Mouse (Mus musculus) midbrain, embryonic 10.5 days (tissue): ENCODE data around the gene Iqcj. TPM values are rescaled to one million over a fixed set of nuclear protein-coding genes. Genes with fewer than 3 reads are reported as not detected.

Experiments used
- DNase-seq: peaks from one replicate; pipeline ENCODE4 v3.0.0-alpha.2; 2017; ENCODE audit warnings: low spot score
- H3K27ac ChIP-seq: fragments of 300-500 bp; sonication (generic); replicated peaks from 2 replicates; pipeline ENCODE4 v1.5.1; 2016; ENCODE audit warnings: mild to moderate bottlenecking
- H3K27me3 ChIP-seq: fragments of 300-500 bp; sonication (generic); 2 replicates; pipeline ENCODE4 v1.6.1; 2016; ENCODE audit warnings: low read depth, mild to moderate bottlenecking; ENCODE audit not compliant: poor library complexity, severe bottlenecking
- H3K36me3 ChIP-seq: fragments of 300-500 bp; sonication (generic); 2 replicates; pipeline ENCODE4 v1.6.1; 2016; ENCODE audit warnings: mild to moderate bottlenecking, moderate library complexity
- H3K4me1 ChIP-seq: fragments of 300-500 bp; sonication (generic); 2 replicates; pipeline ENCODE4 v1.6.1; 2016
- H3K4me3 ChIP-seq: fragments of 300-500 bp; sonication (generic); 2 replicates; pipeline ENCODE4 v1.5.1; 2016; ENCODE audit warnings: mild to moderate bottlenecking, moderate library complexity
- H3K9me3 ChIP-seq: fragments of 300-500 bp; sonication (generic); replicated peaks from 2 replicates; pipeline ENCODE4 v1.6.1; 2016; ENCODE audit warnings: mild to moderate bottlenecking
- WGBS: fragments of 180-500 bp; shearing (Covaris S2); methylation state at CpG from one replicate; pipeline ENCODE4 v1.1.7; 2016; 5-methylcytosine and 5-hydroxymethylcytosine counted together
- polyA plus RNA-seq: library from polyadenylated mRNA; unstranded; fragments of >200 nt; fragmentation: Nextera tagmentation; extraction: Ambion mirVana; gene quantifications from 2 replicates; pipeline ENCODE4 v1.2.1, GENCODE M21; 2016

Gene Iqcj
- polyA plus RNA-seq, 1 experiment from 2014 or later, result 0.20 TPM

DNA sequence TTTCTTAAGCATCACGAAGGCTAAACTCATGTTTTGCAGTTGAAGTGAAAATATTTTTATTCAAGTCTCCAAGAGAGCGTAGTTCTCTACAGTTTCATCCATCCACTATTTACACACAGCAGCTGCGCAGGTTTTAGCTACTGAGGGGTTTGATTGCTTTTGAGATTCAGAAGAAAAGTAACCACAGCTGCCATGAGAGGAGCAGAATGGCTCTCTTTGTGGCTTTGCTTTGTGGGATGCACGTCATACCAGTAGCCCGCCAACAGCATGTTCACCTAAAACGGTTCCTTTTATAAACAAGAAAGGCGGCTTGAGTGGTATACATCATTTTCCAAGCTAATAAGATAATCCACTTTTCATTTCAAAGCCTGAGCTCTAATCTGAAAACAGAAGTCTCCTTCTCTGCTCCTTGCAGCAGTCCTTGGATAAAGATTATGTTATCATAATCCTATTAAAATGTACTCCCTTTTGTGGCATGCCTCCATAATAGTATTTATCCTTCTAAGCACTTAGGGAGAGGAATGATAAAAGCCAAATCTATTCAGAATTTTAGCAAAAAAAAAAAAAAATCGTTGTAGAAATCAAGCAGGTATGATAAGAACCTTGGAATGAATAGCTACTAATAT, 26.7 kb downstream of the Iqcj start:
- H3K9me3 ChIP-seq, result no peaks in the 10 kb centered on the region
- 51% methylated on average over 8 of the region's 8 CpGs for WGBS
- no peak for DNase-seq
- peaks cover 14% of the 10 kb centered on the region for H3K4me1 ChIP-seq
- no peak overlapping the region for H3K4me3 ChIP-seq
- H3K36me3 ChIP-seq, result no peaks in the 10 kb centered on the region
- H3K27ac ChIP-seq, result peak overlapping the region; percentile 63
- peaks cover 32% of the 10 kb centered on the region; the same call in 1 of the 2 replicates for H3K27me3 ChIP-seq

DNA sequence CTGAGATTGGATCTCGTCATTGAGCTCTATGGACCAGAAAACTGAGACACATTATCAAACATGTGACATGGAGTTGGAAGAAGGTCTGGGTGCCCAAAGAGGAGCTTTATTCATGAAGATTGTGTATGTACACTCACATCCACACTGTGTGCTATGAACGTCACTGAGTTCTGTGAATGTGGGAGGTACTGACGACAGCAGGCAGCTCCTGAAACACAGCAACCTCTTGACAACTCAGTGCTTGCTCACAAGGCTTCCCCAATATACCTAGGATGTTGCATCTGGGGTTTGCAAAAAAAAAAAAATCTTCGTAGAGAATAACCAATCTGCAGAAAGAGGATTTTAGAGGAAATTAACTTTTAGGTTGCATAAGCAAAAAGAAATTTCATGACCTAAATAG, 31.1 kb downstream of the Iqcj start:
- H3K9me3 ChIP-seq, result no peaks in the 10 kb centered on the region
- H3K4me3 ChIP-seq, result no peak overlapping the region
- H3K27me3 ChIP-seq, result peaks cover 32% of the 10 kb centered on the region; the same call in 1 of the 2 replicates
- peaks cover 9% of the 10 kb centered on the region for H3K4me1 ChIP-seq
- WGBS, result 90% methylated on average over 4 of the region's 4 CpGs
- H3K36me3 ChIP-seq, result no peaks in the 10 kb centered on the region
- H3K27ac ChIP-seq, result no peak overlapping the region
- DNase-seq, result no peak

DNA sequence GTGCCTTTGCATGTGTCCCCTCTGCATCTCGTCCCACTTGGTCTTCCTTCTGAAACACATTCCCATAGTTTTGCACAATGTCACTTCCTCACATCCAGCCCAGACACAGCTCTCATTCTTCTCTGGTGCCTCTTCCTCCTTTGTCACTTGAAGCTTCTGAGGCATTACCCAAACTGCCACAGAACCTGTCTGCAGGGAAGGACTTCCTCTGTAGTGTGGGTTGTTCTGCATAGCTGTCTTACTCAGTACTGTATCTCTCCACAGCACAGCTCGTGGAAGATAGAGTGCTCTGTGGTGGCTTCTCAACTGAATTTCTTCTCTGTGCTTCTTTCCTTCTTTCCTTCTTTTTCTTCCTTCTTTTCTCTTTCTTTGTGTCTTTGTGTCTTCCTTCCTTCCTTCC, 33.4 kb downstream of the Iqcj start:
- WGBS, result 75% methylated on average over 2 of the region's 2 CpGs
- Histone ChIP-seq H3K4me3 (no peak overlapping the region), H3K36me3 (no peaks in the 10 kb centered on the region), H3K9me3 (no peaks in the 10 kb centered on the region), H3K27ac (no peak overlapping the region), H3K27me3 (peaks cover 24% of the 10 kb centered on the region; the same call in 1 of the 2 replicates), H3K4me1 (peaks cover 9% of the 10 kb centered on the region)
- no peak for DNase-seq

- H3K27me3 ChIP-seq, result no peaks in the 10 kb centered on the region
- H3K36me3 ChIP-seq, result no peaks in the 10 kb centered on the region
- H3K9me3 ChIP-seq, result no peaks in the 10 kb centered on the region
- no peak for DNase-seq
- H3K4me3 ChIP-seq, result no peak overlapping the region
- 93% methylated on average over 10 of the region's 10 CpGs for WGBS
- no peak overlapping the region for H3K27ac ChIP-seq
- peaks cover 9% of the 10 kb centered on the region for H3K4me1 ChIP-seq
Measured at GRCm38 (mm10) chr3:67930424-67931133, 38.6 kb downstream of the Iqcj start.

DNA sequence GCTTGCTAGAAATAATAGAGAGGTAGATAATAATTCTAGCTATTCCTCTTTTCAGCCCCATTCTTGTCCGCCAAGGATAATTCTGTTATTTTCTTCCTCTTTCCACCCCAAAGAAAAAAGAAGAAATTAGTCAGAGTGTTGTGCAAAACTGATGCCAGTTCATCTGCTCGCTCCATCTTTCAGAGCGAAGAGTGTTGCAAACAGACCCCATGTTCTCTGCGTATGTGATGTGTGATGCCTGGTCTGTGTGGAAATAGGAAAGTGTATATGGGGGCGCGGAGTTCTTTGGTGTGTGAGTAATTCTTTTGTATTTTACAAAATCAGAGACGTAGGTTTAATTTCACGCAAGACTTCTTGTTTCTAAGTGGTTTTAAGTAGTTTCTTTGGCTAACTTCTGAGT, 39.2 kb downstream of the Iqcj start:
- Histone ChIP-seq H3K4me1 (peaks cover 9% of the 10 kb centered on the region), H3K27me3 (no peaks in the 10 kb centered on the region), H3K9me3 (no peaks in the 10 kb centered on the region), H3K4me3 (no peak overlapping the region), H3K27ac (no peak overlapping the region), H3K36me3 (no peaks in the 10 kb centered on the region)
- no peak for DNase-seq
- WGBS, result 86% methylated on average over 8 of the region's 8 CpGs

DNA sequence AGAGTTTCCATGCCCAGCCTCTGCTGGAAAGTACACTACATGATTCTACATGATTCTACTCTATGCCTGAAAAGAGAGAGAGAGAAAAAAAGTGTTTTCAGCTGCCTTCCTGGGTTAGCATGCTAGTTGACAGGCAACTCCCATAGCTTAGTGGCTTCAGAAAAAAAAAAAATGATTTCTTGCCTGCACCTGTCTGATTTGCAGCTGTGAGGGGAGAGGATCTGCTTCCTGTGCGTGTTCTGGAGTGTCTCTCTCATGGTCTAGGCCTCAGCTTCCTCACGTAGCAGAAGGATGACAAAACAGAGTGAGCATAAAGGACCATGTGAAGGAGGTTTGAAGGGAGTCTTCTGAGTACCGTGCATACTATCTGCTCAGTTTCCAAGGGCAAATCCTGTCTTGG, 39.9 kb downstream of the Iqcj start:
- H3K4me3 ChIP-seq, result no peak overlapping the region
- no peaks in the 10 kb centered on the region for H3K36me3 ChIP-seq
- H3K9me3 ChIP-seq, result no peaks in the 10 kb centered on the region
- H3K27me3 ChIP-seq, result no peaks in the 10 kb centered on the region
- H3K27ac ChIP-seq, result no peak overlapping the region
- DNase-seq, result no peak
- H3K4me1 ChIP-seq, result peaks cover 9% of the 10 kb centered on the region
- WGBS, result 80% methylated on average over 3 of the region's 3 CpGs

- Histone ChIP-seq H3K27ac (no peak overlapping the region), H3K36me3 (no peaks in the 10 kb centered on the region), H3K4me1 (no peaks in the 10 kb centered on the region), H3K27me3 (no peaks in the 10 kb centered on the region), H3K4me3 (no peak overlapping the region), H3K9me3 (no peaks in the 10 kb centered on the region)
- DNase-seq, result no peak
- WGBS, result 84% methylated on average over 3 of the region's 3 CpGs
Measured at GRCm38 (mm10) chr3:67935829-67936228, 43.8 kb downstream of the Iqcj start.

DNA sequence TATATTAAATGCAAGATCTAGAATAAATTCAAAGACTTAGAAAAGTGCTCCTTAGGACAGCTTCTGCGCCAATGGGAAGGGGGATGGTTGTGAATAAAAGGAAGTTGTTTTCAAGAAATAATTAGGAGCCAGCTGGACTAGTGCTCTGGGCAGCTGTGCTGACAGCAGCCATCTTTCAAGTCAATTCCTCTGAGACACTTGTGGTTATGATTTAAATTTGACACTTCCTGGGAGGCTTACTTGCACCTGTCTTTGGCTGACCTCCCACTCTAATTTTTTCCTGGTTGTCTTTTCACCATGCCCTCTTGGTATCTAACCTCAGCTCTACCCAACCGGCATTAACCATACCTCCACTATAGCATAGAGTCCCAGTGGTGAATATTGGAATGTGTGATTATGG, 55.0 kb downstream of the Iqcj start:
- H3K27ac ChIP-seq, result no peak overlapping the region
- DNase-seq, result no peak
- H3K36me3 ChIP-seq, result no peaks in the 10 kb centered on the region
- H3K4me1 ChIP-seq, result peaks cover 6% of the 10 kb centered on the region
- no peaks in the 10 kb centered on the region for H3K9me3 ChIP-seq
- H3K4me3 ChIP-seq, result no peak overlapping the region
- H3K27me3 ChIP-seq, result peaks cover 12% of the 10 kb centered on the region
- WGBS, result 91% methylated on average over 2 of the region's 2 CpGs

DNA sequence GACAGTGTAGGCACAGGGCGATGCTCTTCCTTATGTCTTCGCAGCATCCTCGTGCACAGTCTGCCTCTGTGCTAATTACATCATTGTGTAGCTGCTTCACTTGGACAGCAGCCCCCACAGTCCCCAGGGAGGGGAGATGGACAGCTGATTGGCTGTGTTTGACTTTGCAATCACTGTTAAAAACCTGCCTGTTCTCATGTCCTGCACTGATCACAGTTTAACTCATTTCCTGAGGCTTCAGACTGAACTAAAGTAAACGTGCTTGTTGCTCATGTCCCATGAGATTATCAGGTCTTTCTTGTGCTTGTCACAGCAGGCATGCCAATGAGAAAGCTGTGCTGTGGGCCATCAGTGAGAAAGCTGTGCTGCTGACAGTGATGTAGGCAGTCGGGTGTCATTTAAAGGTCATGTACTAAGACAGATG, 60.5 kb downstream of the Iqcj start:
- Histone ChIP-seq H3K27me3 (peaks cover 52% of the 10 kb centered on the region), H3K4me3 (no peak overlapping the region), H3K4me1 (peaks cover 44% of the 10 kb centered on the region), H3K36me3 (no peaks in the 10 kb centered on the region), H3K27ac (peak overlapping the region; percentile 64; the same call in 1 of the 2 replicates), H3K9me3 (no peaks in the 10 kb centered on the region)
- 55% methylated on average over 5 of the region's 5 CpGs for WGBS
- DNase-seq, result no peak

DNA sequence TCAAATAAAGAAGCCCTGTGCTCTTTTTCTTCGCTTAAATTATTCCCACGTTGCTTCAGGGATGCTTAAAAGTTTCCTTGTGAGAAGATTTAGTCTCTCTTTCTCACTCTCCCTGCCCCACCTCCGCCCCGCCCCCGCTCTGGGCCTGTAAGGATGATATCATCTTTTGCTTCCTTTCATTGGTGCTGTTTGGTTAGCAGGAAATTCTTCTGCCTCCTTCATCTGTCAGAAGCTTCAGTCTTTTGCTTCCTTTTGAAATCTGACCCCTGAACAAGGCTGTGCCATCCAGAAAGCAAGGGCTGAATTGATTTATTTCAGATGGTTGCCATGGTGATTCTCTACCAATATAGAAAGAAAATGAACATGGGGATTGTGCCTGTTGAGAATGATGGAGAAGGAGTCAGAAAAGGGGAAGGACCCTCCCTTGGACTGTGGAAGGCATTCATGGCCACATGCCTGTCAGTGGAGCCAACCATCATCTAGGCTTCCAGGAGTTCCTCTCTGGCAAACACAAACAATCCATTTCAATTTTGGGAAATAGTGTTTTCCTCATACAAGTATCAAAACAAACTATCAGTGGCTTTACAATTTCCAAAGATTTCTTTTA, 62.5 kb downstream of the Iqcj start:
- no peaks in the 10 kb centered on the region for H3K9me3 ChIP-seq
- peak overlapping the region; percentile 79 for H3K27ac ChIP-seq
- DNase-seq, result peak; percentile 70
- H3K27me3 ChIP-seq, result peaks cover 72% of the 10 kb centered on the region
- H3K36me3 ChIP-seq, result no peaks in the 10 kb centered on the region
- H3K4me3 ChIP-seq, result no peak overlapping the region
- peaks cover 52% of the 10 kb centered on the region for H3K4me1 ChIP-seq
- WGBS, result 48% methylated on average over 5 of the region's 5 CpGs

GRCm38 (mm10) chr3:67959672-67960071, 67.7 kb downstream of the Iqcj start:
- H3K27ac ChIP-seq, result peak overlapping the region; percentile 68
- WGBS, result 30% methylated on average over 7 of the region's 7 CpGs

DNA sequence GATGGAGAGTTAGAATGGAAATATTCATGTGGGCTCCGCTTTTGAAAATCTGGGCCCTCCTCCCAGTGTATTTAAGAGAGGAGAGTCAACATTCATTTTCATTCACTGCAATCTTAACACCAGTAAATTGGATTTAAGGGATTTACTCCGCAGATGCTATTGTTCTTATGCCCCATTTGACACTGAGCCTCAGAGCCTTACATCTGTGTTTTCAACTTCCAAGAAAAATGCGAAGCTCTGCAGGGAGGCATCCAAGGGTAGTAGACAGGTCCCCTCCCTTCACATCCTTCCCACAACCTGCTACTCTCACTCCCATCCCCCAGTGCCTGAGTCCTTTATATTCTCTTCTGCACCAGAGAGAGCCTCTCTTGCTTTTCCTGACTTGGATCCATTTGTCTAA, 68.1 kb downstream of the Iqcj start:
- DNase-seq, result peak; percentile 45
- peak overlapping the region; percentile 73; the same call in 1 of the 2 replicates for H3K27ac ChIP-seq
- 7% methylated on average over 3 of the region's 3 CpGs for WGBS
- H3K4me3 ChIP-seq, result peak overlapping the region; percentile 11; the same call in 1 of the 2 replicates
- H3K36me3 ChIP-seq, result no peaks in the 10 kb centered on the region
- H3K27me3 ChIP-seq, result peaks cover 89% of the 10 kb centered on the region
- H3K9me3 ChIP-seq, result no peaks in the 10 kb centered on the region
- H3K4me1 ChIP-seq, result peaks cover 39% of the 10 kb centered on the region

More at GRCm38 (mm10) chr3:67959672-67960071, 67.7 kb downstream of the Iqcj start:
- peaks cover 43% of the 10 kb centered on the region for H3K4me1 ChIP-seq
- H3K9me3 ChIP-seq, result no peaks in the 10 kb centered on the region
- no peaks in the 10 kb centered on the region for H3K36me3 ChIP-seq
- peak overlapping the region; percentile 4; the same call in 1 of the 2 replicates for H3K4me3 ChIP-seq
- no peak for DNase-seq
- peaks cover 86% of the 10 kb centered on the region for H3K27me3 ChIP-seq

DNA sequence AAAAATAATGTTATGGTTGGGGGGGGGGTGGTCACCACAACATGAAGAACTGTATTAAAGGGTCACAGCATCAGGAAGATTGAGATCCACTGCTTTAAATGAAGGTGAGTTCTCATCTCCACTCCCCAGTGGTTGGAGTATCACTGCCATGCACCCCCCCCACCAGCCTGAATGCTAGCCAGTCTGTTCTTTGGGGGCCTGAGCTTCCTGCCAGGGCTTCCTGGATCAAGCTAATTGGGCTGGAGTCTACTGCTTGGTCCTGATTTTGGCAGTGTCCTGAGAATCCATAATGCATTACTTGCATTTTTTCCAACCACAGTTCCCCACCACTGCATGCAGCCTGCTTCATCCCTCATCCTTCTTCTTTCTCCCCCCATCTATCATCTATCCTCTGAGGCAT, 68.7 kb downstream of the Iqcj start:
- H3K27ac ChIP-seq, result peak overlapping the region; percentile 73
- H3K36me3 ChIP-seq, result no peaks in the 10 kb centered on the region
- H3K9me3 ChIP-seq, result no peaks in the 10 kb centered on the region
- no peak overlapping the region for H3K4me3 ChIP-seq
- DNase-seq, result no peak
- H3K27me3 ChIP-seq, result peaks cover 89% of the 10 kb centered on the region
- peaks cover 33% of the 10 kb centered on the region for H3K4me1 ChIP-seq
